Mouse (Mus musculus) testis, adult 2 months (tissue): ENCODE measurements around the gene Cadm4.

Source experiments
- CTCF ChIP-seq: fragments of 200-500 bp; IDR thresholded peaks from 2 replicates; pipeline ENCODE4 v1.5.1; 2012; ENCODE audit warnings: low read depth, mild to moderate bottlenecking, inconsistent platforms, low read length, moderate library complexity; ENCODE audit not compliant: control insufficient read depth, insufficient read depth, insufficient replicate concordance
- POLR2A ChIP-seq: fragments of 200-500 bp; IDR thresholded peaks from 2 replicates; pipeline ENCODE4 v1.6.1; 2012; ENCODE audit warnings: low read depth, mild to moderate bottlenecking, inconsistent platforms, low read length, moderate library complexity; ENCODE audit not compliant: control insufficient read depth

GRCm38 (mm10) chr7:24467886-24468285, 13.9 kb upstream of the Cadm4 start:
- TF ChIP-seq POLR2A (no peak), CTCF (no peak)
